Mouse (Mus musculus) T-helper 2 cell (primary cell): ENCODE results near the gene Gpr179.

Source experiments
- in situ Hi-C: fragments of 300-600 bp; cut with MboI, MseI; formaldehyde crosslinking; loops from one replicate; pipeline ENCODE4 v1.15.1; 2025; ENCODE audit warnings: high pct_unique_total_duplicates

Gpr179 gene

DNA sequence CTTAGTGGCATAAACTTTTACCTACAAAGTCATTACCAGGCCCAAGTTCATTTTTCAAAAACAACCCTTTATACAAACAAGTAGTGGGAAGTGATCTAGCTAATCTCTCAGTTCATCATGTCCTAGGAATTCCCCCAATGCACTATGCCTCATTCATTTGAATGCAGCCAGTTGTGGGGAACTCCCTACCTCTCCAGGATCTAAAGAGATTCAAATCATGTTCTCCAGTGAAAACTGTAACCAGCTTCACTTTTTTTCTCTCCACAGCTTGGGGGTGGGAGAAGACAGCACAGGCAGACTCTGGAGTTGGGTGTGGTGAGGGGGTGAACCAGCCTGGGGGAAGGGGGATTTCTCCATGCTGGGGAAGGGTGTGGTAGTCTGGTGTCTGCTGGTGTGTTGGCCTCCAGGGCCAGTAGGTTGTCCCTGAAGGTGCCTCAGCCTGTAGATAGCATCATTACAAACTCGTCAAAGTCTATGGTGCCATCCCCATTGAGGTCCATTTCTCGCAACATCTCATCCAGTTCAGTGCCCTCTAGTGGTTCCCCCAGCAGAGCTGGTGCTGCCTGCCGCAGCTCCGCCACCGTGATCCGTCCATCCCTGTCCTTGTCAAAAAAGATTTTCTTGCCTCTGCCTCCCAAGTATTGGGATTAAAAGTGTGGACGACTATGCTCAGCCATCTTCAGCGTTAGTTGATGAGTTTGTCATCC, 29.8 kb downstream of the Gpr179 start:
- in situ Hi-C loops = loop anchor here (25.0 kb wide), 1 partner anchor 810 kb away; no protein-coding TSS in a partner anchor

DNA sequence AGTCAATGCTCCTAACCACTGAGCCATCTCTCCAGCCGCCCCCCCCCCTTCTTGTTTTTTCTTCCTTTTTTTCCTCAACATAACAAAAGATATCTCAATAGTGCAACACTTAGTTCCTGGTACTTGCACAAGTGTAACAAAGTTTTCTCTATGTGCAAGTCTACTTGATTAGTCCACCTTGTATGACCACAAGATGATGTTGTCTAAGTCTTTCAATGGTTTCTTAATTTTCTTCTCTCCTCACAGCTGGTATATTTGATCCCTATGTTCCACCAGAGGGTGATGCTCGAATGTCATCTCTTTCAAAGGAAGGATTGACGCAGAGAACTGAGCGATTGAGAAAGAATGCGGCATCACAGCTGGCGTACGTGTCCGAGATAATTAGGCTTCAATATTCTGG, 30.7 kb downstream of the Gpr179 start:
- in situ Hi-C loops = loop anchor here (25.0 kb wide), 1 partner anchor 809 kb away; no protein-coding TSS in a partner anchor

DNA sequence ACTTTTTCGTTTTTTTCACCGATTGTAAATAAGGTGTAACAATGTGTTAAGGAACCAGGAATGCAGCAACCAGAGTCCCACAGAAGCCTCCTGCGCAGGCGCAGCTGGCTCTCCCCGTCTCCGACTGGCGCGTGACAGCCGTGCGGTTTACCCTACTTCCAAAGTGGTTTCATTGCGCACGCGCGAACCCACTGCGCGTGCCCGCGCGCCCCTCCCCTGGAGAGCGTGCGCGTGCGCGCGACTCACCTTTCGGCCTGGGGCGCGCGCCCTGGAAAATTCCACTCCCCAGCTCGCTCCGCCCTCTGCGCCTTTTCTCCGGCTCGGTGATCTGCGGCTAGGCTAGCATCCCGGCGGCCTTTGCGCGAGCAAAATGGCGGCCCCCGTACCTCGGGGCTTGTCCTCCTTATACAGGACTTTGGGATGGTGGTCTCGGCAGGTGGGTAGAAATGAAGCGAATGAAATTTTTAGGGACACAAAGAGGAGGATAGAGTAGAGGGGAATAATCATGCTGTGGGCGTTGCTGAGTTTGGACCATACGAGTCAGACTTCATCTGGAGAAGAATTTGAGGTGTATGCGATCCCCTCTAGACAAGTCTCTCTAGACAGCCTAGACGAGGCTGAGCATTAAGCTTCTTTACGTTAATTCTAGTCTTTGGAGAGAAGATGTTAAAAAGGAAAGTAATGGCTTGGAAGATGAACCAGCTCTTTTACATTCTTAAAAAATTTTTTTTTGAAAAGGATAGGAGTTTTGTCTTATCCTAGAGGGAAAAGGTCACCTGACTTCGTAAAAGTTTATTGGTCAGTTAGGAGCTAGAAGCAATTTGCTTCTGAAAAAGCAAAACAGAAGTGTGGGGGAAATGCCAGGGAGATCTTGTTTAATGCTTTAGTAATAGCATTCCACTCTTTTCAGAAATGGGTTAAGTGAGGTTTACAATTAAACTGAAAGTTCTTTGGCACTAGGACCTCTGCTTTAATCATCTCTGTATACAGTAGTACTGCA, 36.1 kb downstream of the Gpr179 start, which contains the start of gene Mrpl45:
Gene Mrpl45 (plus strand): TSS at position 213 of the 1,000 bp plus-strand sequence.
- in situ Hi-C loops = loop anchor here (5.0 to 25.0 kb wide), 2 partner anchors 129 to 804 kb away; partner anchors contain the start of gene Kpnb1

DNA sequence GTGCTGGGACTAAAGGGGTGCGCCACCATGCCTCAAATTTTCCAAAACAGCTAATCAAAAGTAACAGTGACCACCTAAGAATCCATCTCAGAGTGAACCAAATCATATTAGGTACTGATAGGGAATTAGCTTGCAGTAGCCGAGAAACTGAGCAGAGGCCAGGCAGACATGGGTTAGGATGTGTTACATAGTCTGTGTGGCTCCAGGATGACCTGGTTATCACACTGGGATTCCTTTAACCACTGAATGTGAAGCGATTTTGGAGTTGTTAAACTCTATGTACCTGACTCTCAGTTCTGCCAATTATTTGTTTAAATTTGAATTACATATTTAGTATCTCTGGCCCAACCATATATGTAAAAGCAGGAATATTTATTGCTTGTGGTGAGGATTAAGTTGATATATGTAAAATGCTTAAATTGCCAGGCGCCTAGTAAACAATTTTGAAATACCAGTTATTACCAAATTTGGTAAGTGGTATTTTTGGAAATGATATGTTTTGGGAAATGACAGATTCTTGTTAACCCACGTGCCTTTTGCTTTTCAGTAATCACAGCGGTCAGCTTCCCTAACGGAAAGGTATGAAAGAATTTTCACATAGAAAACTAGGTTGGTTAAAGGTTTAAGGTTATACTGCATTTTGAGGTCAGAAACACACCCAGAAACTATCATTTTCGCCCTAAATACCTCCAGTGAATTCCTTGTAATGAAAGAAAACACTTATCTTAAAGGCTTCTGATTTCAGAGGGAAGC, 37.0 kb downstream of the Gpr179 start:
- in situ Hi-C loops = loop anchor here (5.0 to 25.0 kb wide), 2 partner anchors 128 to 803 kb away; partner anchors contain the start of gene Kpnb1

DNA sequence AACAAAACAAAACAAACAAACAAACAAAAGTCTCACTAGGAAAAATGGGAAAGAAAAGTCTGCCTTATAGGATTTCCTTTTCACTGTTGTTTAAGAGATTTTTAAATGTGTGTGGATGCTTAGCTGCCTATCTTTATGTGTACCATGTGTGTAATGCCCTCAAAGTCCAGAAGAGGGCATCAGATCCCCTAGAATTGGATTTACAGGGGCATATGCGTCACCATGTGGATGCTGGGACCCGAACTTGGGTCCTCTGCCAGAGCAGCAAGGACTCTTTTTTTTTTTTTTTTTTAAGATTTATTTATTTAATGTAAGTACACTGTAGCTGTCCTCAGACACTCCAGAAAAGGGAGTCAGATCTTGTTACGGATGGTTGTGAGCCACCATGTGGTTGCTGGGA, 37.8 kb downstream of the Gpr179 start:
- in situ Hi-C loops = loop anchor here (25.0 kb wide), 1 partner anchor 802 kb away; no protein-coding TSS in a partner anchor

DNA sequence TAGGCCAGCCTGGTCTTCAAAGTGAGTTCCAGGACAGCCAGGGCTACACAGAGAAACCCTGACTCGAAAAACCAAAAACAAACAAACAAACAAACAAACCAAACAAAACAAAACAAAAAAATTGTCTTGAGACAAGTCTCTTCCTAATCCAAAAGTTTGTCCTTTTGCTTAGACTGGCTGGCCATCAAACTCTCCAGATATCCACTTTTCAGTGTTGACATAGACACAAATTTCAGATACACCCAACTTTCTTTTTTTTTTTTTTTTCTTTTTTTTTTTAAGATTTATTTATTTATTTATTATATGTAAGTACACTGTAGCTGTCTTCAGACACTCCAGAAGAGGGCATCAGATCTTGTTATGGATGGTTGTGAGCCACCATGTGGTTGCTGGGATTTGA, 39.0 kb downstream of the Gpr179 start:
- in situ Hi-C loops = loop anchor here (25.0 kb wide), 1 partner anchor 801 kb away; no protein-coding TSS in a partner anchor

DNA sequence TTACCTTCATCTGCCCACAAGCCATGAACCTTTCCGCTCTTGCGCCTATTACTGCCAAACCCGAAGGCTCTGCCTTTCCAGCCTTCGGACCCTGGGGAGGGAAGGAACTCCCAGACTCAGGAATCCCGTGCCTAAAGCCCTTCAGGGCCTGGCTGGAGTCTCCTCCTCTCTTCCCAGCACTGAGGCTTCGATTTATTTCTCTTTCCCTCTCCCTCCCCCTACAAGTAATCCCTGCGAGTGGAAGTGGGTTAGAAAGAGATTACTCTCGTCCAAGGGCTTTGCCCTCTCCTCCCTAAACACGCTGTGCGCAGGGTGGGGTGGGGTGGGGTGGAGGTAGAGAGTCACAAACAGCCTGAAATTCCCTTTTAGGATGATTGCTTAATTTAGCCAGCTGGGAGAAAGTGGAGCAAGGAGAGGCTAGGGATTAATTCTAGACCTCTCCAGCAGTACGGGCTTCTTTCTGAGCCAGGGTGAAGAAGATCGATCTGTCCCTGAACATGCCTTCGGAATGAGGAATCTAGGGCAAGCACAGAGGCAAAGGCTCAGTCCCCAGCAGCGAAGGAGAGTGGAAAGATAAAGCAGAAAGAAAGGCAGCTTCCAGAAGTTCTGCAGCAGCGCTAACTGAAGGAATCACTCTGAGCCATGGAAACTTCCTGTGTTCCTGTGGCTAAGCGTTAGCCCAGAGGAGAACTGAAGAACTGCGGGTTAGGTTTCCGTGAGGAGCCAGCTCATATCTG, 40.8 kb downstream of the Gpr179 start:
- in situ Hi-C loops = loop anchor here (25.0 kb wide), 1 partner anchor 799 kb away; no protein-coding TSS in a partner anchor

DNA sequence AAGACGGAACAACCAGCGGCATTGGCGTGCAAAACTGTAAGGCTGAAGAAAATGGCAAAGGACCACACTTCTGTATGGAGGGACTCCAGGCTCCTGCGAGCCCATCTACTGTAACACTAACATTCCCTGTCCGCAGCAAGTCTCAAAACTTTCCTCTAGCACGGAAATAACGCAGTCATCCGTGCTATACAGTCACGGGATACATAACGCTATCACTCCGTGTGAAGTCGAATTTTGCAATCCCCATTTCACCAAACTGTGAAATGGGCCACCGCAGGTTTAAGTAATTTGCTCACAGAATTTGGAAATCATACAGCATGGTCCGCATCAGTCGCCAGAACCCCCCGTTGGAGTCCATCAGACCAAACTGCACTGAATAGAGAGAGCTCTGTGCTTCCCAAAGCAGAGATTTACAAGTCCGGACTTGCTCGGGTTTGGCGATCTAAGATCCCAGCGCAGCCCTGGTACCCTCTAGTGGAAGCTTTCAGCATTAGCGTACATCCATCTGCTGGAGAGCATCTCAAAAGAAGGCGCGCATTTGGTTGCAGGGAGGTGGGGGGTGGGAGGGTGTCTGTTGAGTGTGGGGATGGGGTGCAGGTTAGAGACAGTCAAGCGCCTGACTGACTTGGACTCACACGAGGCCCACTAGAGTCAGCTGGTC, 41.8 kb downstream of the Gpr179 start:
- in situ Hi-C loops = loop anchor here (5.0 to 25.0 kb wide), 2 partner anchors 38 to 798 kb away; no protein-coding TSS in a partner anchor

DNA sequence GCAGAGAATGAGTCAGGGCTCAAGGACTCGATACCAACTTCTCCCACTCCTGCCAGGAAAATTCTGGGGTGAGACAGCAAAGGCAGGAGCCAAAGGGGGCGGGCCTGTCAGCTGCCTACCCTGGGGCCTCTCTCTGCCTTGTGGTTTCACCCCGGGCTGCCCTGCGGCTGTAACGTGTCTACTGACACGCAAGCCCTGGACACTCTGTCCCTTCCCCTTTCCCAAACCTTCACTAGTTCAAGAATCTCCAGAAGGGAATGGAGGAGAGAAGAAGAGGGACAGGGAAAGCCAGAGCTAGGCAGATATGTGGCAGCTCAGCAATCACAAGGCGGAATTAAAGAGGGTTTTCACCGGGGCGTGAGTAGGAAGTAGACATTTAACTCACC, 42.4 kb downstream of the Gpr179 start:
- in situ Hi-C loops = loop anchor here (5.0 to 25.0 kb wide), 2 partner anchors 37 to 797 kb away; no protein-coding TSS in a partner anchor

DNA sequence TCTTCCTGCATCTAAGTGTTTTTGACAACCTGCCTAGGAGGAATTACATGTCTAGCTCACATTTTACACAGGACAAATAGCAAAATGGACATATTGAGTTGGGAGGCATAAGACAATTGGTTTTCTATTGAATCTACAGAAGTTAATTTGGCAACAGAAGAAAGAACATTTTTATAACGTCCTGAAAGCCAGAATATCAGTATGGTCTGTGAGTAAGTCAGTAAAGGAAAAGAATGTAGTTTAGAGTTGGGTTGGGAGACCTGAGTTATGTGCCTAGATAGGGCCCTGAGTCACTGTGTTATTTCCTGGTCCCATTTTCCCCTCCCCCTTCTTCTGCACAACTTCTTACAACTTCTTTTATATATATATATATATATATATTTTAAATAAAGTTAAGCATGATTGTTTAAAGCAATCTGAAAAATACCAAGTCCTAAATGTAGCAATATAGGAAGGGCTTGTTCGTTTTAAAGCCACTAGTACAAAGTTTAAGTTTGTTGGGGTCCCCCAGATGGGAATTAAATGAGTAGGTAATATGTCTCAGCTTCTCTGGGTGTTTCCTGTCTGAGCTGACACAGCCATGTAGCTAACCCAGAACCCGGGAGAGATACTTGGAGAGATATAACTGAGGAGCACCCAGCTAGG, 42.9 kb downstream of the Gpr179 start:
- in situ Hi-C loops = loop anchor here (5.0 to 25.0 kb wide), 2 partner anchors 37 to 797 kb away; no protein-coding TSS in a partner anchor

DNA sequence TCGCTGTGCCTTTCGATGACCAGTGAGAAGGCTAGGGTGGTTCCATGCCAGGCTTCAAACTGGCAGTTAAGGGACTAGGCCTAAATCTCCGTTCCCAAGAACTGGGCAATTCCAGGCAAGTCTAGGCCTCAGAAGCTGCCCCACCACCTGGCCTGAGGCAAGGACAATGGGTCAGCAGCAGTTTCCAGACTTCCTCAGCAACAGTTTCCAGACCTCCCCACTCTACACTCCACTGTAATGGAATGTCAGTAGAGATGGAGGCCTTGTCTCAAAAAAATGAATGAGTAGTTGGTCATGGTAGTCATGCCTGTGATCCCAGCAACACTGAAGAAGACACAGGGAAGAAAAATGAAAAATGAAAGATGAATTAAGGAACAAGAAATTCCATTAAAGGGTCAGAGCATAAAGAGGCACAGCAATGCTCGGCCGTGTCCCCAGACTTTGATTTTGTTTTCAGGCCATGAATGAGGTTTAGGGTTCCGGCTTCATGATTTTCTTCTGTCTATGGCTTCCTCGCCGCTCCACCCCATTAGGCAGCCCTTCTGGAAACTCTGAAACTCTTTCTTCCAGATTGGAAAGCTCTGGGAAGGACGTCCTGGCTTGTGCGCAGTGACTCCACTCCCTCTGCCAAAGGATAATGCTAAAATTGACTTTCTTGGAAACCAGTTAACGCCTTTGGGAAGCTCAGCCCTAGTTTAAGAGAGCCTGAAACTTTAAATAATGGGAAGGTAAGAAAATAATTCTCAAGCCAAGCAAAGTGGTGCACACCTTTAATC, 44.4 kb downstream of the Gpr179 start:
- in situ Hi-C loops = loop anchor here (5.0 to 25.0 kb wide), 2 partner anchors 35 to 795 kb away; no protein-coding TSS in a partner anchor

DNA sequence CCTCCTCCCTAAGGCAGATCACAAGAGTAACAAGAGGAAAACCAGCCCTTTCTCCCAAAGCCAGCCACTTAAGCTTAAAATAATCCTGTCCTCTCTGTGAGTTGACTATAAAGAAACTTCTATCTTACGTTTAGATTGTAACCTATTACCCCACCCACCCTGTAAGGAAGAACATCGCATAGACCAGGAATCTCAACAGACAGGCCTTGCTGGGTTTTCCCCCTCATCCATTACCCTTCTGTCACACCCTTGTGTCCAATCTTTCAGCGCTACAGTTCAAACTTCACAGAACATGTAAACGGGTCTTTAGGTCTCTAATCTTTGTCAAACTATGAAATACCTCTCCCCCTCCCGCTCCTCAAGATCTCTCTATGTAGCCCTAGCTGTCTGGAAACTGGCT, 47.2 kb downstream of the Gpr179 start:
- in situ Hi-C loops = loop anchor here (5.0 to 25.0 kb wide), 2 partner anchors 32 to 792 kb away; no protein-coding TSS in a partner anchor

DNA sequence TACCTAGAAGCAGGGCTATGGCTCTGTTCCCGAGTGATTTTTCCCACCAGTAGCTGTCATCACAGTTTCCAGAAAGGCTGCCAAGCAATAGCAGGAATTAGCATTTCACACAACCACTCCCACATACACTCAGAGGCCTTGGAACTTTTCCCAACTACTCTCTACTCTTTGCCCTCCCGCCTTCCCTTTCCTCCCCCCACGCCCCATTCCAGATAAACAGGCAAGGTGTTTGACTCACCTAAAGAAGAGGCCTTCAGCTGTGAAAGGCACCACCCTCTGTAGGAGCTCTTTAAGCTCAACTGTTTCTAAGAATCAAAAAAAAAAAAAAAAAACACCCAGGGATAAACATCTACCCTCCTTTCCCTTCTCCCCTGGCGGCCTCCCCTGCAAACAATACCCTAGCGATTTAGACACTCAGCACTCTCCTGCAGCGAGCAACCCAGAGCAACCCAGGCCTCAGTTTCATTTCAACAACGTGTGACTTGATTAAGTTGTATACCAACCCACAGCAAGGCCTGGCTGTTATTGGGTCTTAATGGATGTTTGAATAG, 49.6 kb downstream of the Gpr179 start:
- in situ Hi-C loops = loop anchor here (25.0 kb wide), 1 partner anchor 790 kb away; no protein-coding TSS in a partner anchor

DNA sequence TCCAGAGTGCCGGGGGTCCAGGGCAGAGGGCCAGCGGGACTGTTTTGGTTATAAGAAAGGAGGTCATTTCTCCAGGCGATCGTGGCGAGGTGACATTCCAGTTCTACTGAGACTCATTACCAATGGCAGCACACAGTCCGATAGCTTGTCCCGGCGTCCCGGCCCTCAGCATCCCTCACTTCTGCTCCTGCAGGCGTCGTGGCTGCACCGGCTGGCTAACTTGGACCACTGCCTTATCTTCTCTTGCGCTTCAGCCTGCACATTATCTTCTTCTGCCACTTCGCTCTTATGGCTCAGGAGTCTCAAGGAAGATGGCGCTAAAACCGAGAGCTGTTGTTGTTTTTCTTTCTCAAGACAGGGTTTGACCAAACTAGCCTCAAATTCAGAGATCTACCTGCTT, 50.5 kb downstream of the Gpr179 start:
- in situ Hi-C loops = loop anchor here (25.0 kb wide), 1 partner anchor 789 kb away; no protein-coding TSS in a partner anchor

DNA sequence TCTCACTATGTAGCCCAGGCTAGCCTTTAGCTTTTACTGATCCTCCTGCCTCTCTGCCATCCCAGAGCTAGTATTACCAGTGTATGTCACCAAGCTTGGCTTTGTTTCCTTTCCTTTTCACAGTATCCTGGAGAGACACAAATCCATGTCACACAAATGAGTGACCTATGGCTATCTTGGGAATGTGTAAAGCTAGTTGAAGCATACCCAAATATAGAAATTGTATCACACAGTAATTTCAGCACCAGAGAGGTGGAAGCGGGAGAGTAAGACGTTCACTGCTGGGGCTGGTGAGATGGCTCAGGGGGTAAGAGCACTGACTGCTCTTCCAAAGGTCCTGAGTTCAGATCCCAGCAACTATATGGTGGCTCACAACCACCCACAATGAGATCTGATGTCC, 51.9 kb downstream of the Gpr179 start:
- in situ Hi-C loops = loop anchor here (25.0 kb wide), 1 partner anchor 788 kb away; no protein-coding TSS in a partner anchor

DNA sequence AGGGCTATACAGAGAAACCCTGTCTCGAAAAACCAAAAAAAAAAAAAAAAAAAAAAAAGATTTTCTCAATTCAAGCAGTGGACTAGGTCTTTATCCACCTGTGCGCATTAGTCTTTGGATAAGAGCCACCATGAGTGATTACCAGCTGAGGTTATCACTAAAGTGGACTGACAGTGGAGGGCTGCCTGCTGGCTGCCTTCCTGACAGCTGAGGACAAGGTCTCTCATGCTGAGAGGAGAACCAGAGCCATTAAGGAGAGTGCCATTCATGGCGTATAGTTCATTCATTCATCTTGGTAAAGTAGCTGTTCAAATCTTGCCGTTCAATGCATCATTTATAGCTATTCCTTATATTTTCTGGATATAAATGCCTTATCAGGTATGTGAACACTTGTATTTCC, 55.3 kb downstream of the Gpr179 start:
- in situ Hi-C loops = no loop called here

DNA sequence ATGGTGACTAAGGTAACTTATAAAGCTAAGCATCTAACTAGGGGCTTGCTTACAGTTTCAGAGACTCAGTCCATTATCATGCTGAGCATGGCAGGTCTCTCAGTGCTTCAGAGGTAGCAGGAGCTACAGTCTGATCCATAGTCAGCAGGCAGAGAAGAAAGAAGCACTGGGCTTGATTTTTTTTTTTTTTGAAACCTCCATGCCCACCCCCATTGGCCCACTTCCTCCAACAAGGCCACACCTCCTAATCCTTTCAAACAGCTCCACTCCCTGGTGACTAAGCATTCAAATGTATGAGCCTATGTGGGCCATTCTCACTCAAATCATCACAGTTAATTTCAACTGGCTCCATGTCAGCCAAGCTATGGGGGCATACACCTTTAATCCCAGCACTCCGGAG, 59.1 kb downstream of the Gpr179 start:
- in situ Hi-C loops = no loop called here
